Comparison of ENCODE assay signal across 8 mouse cellular contexts in the genomic region with DNA sequence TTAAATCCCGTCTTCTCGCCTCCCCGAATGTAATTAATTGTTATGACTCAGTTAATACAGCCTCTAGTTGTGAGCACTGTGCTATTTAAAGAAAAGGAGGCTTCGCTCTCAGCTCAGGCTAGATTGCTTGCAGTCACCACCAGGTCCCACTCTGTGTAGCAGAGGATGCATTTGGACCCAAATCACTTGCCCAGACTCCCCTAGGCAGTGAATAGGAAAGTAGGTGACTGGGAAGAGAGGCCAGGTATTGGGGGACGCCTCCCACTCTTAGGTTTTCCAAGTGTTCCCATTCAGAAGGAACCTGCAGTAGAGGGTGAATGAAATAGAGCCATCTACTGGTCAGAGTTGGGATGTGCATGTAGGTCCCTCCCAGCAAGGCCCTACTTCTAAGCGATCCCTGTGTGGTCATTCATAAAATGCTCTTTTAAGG.
DNase-seq lines count a peak whose midpoint lies in the region; ATAC-seq and TF ChIP-seq lines count a peak whose summit lies in the region.

No protein-coding gene starts in this region.

- no peaks in the 10 kb centered on the region for H3K36me3 ChIP-seq in kidney, postnatal 0 days (ENCODE audit: insufficient read depth, low read length)
- no peaks in the 10 kb centered on the region for H3K36me3 ChIP-seq in liver, postnatal 0 days (replicated peaks; ENCODE audit: insufficient read depth, low read length)

- H3K27me3 ChIP-seq in kidney, postnatal 0 days (ENCODE audit: insufficient read depth, low read length): peaks cover 7% of the 10 kb centered on the region; the same call in 1 of the 2 replicates
- H3K27me3 ChIP-seq in liver, postnatal 0 days (ENCODE audit: insufficient read depth, low read length): 0 out of 2 replicates have a peak, but pooled peaks cover 4% of the 10 kb centered on the region

- DNase-seq in 3T3-L1 (ENCODE audit: low read depth, low spot score): peak; percentile 78
- DNase-seq in ES-CJ7 (ENCODE audit: low read depth, low spot score): peak; percentile 89
- peak; percentile 78 to 86 for DNase-seq in cerebellum, postnatal 14 days
- peak; percentile 73 for DNase-seq in kidney, postnatal 0 days (ENCODE audit: low spot score)
- peak; percentile 45 for DNase-seq in liver, postnatal 0 days

- no peaks in the 10 kb centered on the region for H3K9me3 ChIP-seq in kidney, postnatal 0 days (replicated peaks; ENCODE audit: low read length)
- no peaks in the 10 kb centered on the region for H3K9me3 ChIP-seq in liver, postnatal 0 days (ENCODE audit: low read length)

- H3K4me3 ChIP-seq in kidney, postnatal 0 days (replicated peaks; ENCODE audit: low read depth, low read length): no peak overlapping the region
- no peak overlapping the region for H3K4me3 ChIP-seq in liver, postnatal 0 days (ENCODE audit: low read depth, low read length)

- peak; percentile 66 for ATAC-seq in granulocyte monocyte progenitor cell, adult 5-6 weeks (replicated peaks; ENCODE audit: poor library complexity, severe bottlenecking)
- no peak; the same call in 1 of the 2 replicates for ATAC-seq in kidney, postnatal 0 days (replicated peaks; ENCODE audit: low FRiP score, low read depth)
- ATAC-seq in liver, postnatal 0 days: no peak
- peak; percentile 83 for ATAC-seq in neutrophil, adult 5-6 weeks (ENCODE audit: extremely low read depth, insufficient number of reproducible peaks, low FRiP score, poor library complexity, severe bottlenecking)
- ATAC-seq in erythroblast, adult 5-6 weeks (replicated peaks; ENCODE audit: low FRiP score, poor library complexity, severe bottlenecking): no peak

- TF ChIP-seq CTCF in kidney, postnatal 0 days (IDR thresholded peaks at IDR 0.05; ENCODE audit: low read depth): peak; percentile 80
- TF ChIP-seq CTCF in liver, postnatal 0 days (IDR thresholded peaks at IDR 0.05; ENCODE audit: low read depth): peak; percentile 79

- no peak overlapping the region for H3K9ac ChIP-seq in kidney, postnatal 0 days (ENCODE audit: low read depth, low read length)
- H3K9ac ChIP-seq in liver, postnatal 0 days (replicated peaks): no peak overlapping the region

- WGBS in kidney, postnatal 0 days: 32% methylated on average over 6 of the region's 6 CpGs
- whole genome bisulfite sequencing in liver, postnatal 0 days (ENCODE audit: insufficient replicate concordance): 30% methylated on average over 6 of the region's 6 CpGs

- H3K4me2 ChIP-seq in kidney, postnatal 0 days (ENCODE audit: low read length): no peak overlapping the region
- H3K4me2 ChIP-seq in liver, postnatal 0 days (ENCODE audit: low read depth, low read length): no peak overlapping the region

- no peaks in the 10 kb centered on the region for H3K4me1 ChIP-seq in kidney, postnatal 0 days (replicated peaks; ENCODE audit: insufficient read depth, low read length)
- H3K4me1 ChIP-seq in liver, postnatal 0 days (ENCODE audit: insufficient read depth): peaks cover 3% of the 10 kb centered on the region; the same call in 1 of the 2 replicates

- H3K27ac ChIP-seq in kidney, postnatal 0 days: no peak overlapping the region
- no peak overlapping the region for H3K27ac ChIP-seq in liver, postnatal 0 days (ENCODE audit: low read depth)

- TF ChIP-seq EP300 in liver, postnatal 0 days (IDR thresholded peaks at IDR 0.05; ENCODE audit: low read depth): no peak

Comparison
In these comparisons a context has a peak if more than half of its experiments do, and no peak if none do; other contexts are left out.
1. ATAC-seq: peak in granulocyte monocyte progenitor cell, adult 5-6 weeks (single experiment) and neutrophil, adult 5-6 weeks (single experiment); none in kidney, postnatal 0 days (single experiment), liver, postnatal 0 days (single experiment) and erythroblast, adult 5-6 weeks (single experiment).
2. Peak in every context shown above with its lines, with median percentiles within 50 percentile points of each other: DNase-seq.